Mouse (Mus musculus) left cerebral cortex, adult 9 months (tissue): ENCODE measurements around the gene Pcgf2.
A peak's percentile ranks its signal among the peaks of the same experiment; 100 is the strongest.

ENCODE experiments used
- DNase-seq, 2 experiments: peaks; one replicate each; pipeline ENCODE4 v3.0.0; 2022; ENCODE audit warnings: low spot score in 2 of 2

Pcgf2 gene

GRCm38 (mm10) chr11:97695712-97696401 is 4.4 kb downstream of the Pcgf2 start:
- no peak for DNase-seq

- no peak for DNase-seq
Measured at GRCm38 (mm10) chr11:97694921-97695711, 5.2 kb downstream of the Pcgf2 start.

- no peak for DNase-seq
Measured at GRCm38 (mm10) chr11:97694435-97694834, 5.9 kb downstream of the Pcgf2 start.

- no peak for DNase-seq
Measured at GRCm38 (mm10) chr11:97689861-97690260, 10.4 kb downstream of the Pcgf2 start.

- no peak for DNase-seq
Measured at GRCm38 (mm10) chr11:97687061-97687460, 13.2 kb downstream of the Pcgf2 start.

- no peak for DNase-seq
Measured at GRCm38 (mm10) chr11:97686322-97686908, 13.9 kb downstream of the Pcgf2 start.

GRCm38 (mm10) chr11:97685613-97686321 is 14.5 kb downstream of the Pcgf2 start, which contains the start of gene Cisd3:
Cisd3 (plus strand) TSS chr11:97685826.
- peak; percentile 73 to 90 for DNase-seq

- DNase-seq = no peak
Measured at GRCm38 (mm10) chr11:97684766-97685165, 15.5 kb downstream of the Pcgf2 start.

- no peak for DNase-seq
Measured at GRCm38 (mm10) chr11:97684063-97684680, 16.1 kb downstream of the Pcgf2 start.

- no peak for DNase-seq
Measured at GRCm38 (mm10) chr11:97682504-97683055, 17.7 kb downstream of the Pcgf2 start.

- DNase-seq = no peak
Measured at GRCm38 (mm10) chr11:97680430-97680829, 19.9 kb downstream of the Pcgf2 start.

GRCm38 (mm10) chr11:97678301-97678700 is 22.0 kb downstream of the Pcgf2 start:
- DNase-seq = no peak

- DNase-seq = no peak
Measured at GRCm38 (mm10) chr11:97677842-97678241, 22.5 kb downstream of the Pcgf2 start.

GRCm38 (mm10) chr11:97677381-97677780 is 22.9 kb downstream of the Pcgf2 start:
- no peak for DNase-seq

GRCm38 (mm10) chr11:97676050-97676754 is 24.1 kb downstream of the Pcgf2 start:
- DNase-seq = no peak

- no peak for DNase-seq
Measured at GRCm38 (mm10) chr11:97673148-97673547, 27.1 kb downstream of the Pcgf2 start.

- DNase-seq = no peak
Measured at GRCm38 (mm10) chr11:97671177-97671527, 29.1 kb downstream of the Pcgf2 start.

GRCm38 (mm10) chr11:97670234-97671176 is 29.8 kb downstream of the Pcgf2 start:
- DNase-seq = no peak

GRCm38 (mm10) chr11:97669829-97670228 is 30.5 kb downstream of the Pcgf2 start:
- DNase-seq = no peak

- no peak for DNase-seq
Measured at GRCm38 (mm10) chr11:97669268-97669667, 31.0 kb downstream of the Pcgf2 start.
